11 mouse cellular contexts compared by ENCODE assay signal in the genomic region with DNA sequence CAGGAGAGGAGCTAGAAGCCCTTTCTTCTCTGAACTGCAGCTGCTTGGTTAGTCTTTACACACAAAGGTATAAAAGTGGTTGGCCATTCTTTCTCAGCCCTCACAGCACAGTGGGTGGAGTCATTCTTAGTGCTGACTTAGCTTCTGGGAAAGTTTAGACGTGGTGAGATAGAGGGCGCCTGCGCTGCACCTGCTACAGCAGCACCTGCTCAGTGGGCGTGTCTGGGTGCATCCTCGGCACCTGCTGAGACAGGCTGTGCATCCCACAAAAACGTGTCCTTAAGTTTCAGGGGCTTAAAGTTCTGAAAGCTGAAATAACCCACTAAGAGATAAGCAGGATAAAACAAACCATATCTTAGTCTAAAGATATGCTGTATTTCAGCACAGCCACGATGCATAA.
DNase-seq lines count a peak whose midpoint lies in the region; ATAC-seq lines count a peak whose summit lies in the region.
"Had no signal": no experiment of that assay in that cellular context is flagged by ENCODE, and none has a peak within 500 bp of the region (broad histone marks: within the 10 kb centered on the region; RNA-seq: fewer than 3 reads in every experiment).

No protein-coding gene starts in this region.

- no peak overlapping the region for H3K4me3 ChIP-seq in midbrain, embryonic 15.5 days
- H3K4me3 ChIP-seq: embryonic facial prominence, embryonic 12.5 days; liver, embryonic 15.5 days had no signal

- H3K27me3 ChIP-seq in midbrain, embryonic 15.5 days (replicated peaks) = no peaks in the 10 kb centered on the region
- H3K27me3 ChIP-seq: embryonic facial prominence, embryonic 12.5 days; liver, embryonic 15.5 days had no signal

- no peaks in the 10 kb centered on the region for H3K36me3 ChIP-seq in midbrain, embryonic 15.5 days (replicated peaks)
- H3K36me3 ChIP-seq: embryonic facial prominence, embryonic 12.5 days; liver, embryonic 15.5 days had no signal

- no peak overlapping the region for H3K27ac ChIP-seq in midbrain, embryonic 15.5 days
- H3K27ac ChIP-seq: embryonic facial prominence, embryonic 12.5 days; liver, embryonic 15.5 days had no signal

- no peaks in the 10 kb centered on the region for H3K9me3 ChIP-seq in midbrain, embryonic 15.5 days
- H3K9me3 ChIP-seq: embryonic facial prominence, embryonic 12.5 days; liver, embryonic 15.5 days had no signal

- peak; percentile 16 to 38 for DNase-seq in frontal cortex, postnatal 36 days (ENCODE audit: low spot score in 2 of 2)
- DNase-seq in frontal cortex, postnatal 25 days (ENCODE audit: low spot score in 2 of 2) = no peak
- peak; percentile 20 for DNase-seq in CD4-positive helper T cell, adult 2 months (ENCODE audit: low read depth, low spot score)
- DNase-seq in induced T-regulatory cell, adult 2 months (ENCODE audit: low read depth) = peak; percentile 6
- DNase-seq in gastrocnemius, adult 18-20 months (ENCODE audit: low spot score) = no peak
- no peak for DNase-seq in adrenal gland, adult 2 months
- DNase-seq: heart, postnatal 10 days had no signal

- 22% methylated on average over 7 of the region's 7 CpGs for WGBS in midbrain, embryonic 15.5 days

- 0 out of 2 replicates have a peak, but pooled peaks have one; percentile 34 for ATAC-seq in megakaryocyte progenitor cell, adult 5-6 weeks (replicated peaks; ENCODE audit: poor library complexity)
- ATAC-seq in midbrain, embryonic 15.5 days (replicated peaks) = no peak

- no peaks in the 10 kb centered on the region for H3K4me1 ChIP-seq in midbrain, embryonic 15.5 days
- H3K4me1 ChIP-seq: embryonic facial prominence, embryonic 12.5 days; liver, embryonic 15.5 days had no signal

- no peak overlapping the region for H3K9ac ChIP-seq in midbrain, embryonic 15.5 days
- H3K9ac ChIP-seq: embryonic facial prominence, embryonic 12.5 days; liver, embryonic 15.5 days had no signal

- no peak overlapping the region for H3K4me2 ChIP-seq in midbrain, embryonic 15.5 days
- H3K4me2 ChIP-seq: embryonic facial prominence, embryonic 12.5 days; liver, embryonic 15.5 days had no signal

Comparison
In these comparisons a context has a peak if more than half of its experiments do, and no peak if none do; other contexts are left out.
1. DNase-seq: peak in frontal cortex, postnatal 36 days (2 of 2), CD4-positive helper T cell, adult 2 months (single experiment) and induced T-regulatory cell, adult 2 months (single experiment); none in frontal cortex, postnatal 25 days (0 of 2), gastrocnemius, adult 18-20 months (single experiment) and adrenal gland, adult 2 months (single experiment).